Mouse (Mus musculus): ENCODE data around the gene Trh. TPM values are rescaled to one million over a fixed set of nuclear protein-coding genes. Genes with fewer than 3 reads are reported as not detected.

Gene Trh
- not detected for polyA plus RNA-seq (2014; fragmentation: Illumina TruSeq; extraction: RNeasy Lipid Tissue Mini Kit (QIAGEN cat#74804); ENCODE audit: low replicate concordance)

GRCm38 (mm10) chr6:92244591-92244990 lies at the start of gene Trh:
Trh (minus strand) TSS chr6:92244650.

GRCm38 (mm10) chr6:92214773-92215449 lies 29.5 kb downstream of the Trh start, which contains the start of gene Rbsn:
Rbsn (minus strand) TSS chr6:92214925.

Other genes with a start within 250 kb of the Trh start
- 37.1 TPM for gene Nr2c2, start 153.3 kb downstream of the Trh start, polyA plus RNA-seq (2014; fragmentation: Illumina TruSeq; extraction: RNeasy Lipid Tissue Mini Kit (QIAGEN cat#74804); ENCODE audit: low replicate concordance)
- gene Mrps25, start 60.6 kb downstream of the Trh start, polyA plus RNA-seq (2014; fragmentation: Illumina TruSeq; extraction: RNeasy Lipid Tissue Mini Kit (QIAGEN cat#74804); ENCODE audit: low replicate concordance) = 7.4 TPM
- 18.5 TPM for gene Rbsn, start 29.7 kb downstream of the Trh start, polyA plus RNA-seq (2014; fragmentation: Illumina TruSeq; extraction: RNeasy Lipid Tissue Mini Kit (QIAGEN cat#74804); ENCODE audit: low replicate concordance)

Data from small intestine, adult 10 weeks (tissue).